Mouse (Mus musculus) left cerebral cortex, adult 8-10 months (tissue): ENCODE data around the gene Nr4a1. TPM values are rescaled to one million over a fixed set of nuclear protein-coding genes. Genes with fewer than 3 reads are reported as not detected.

Experiments
- DNase-seq, 2 experiments: peaks; one replicate each; pipeline ENCODE4 v3.0.0; 2022; ENCODE audit warnings: low spot score in 2 of 2
- total RNA-seq, 4 experiments: library from RNA; stranded (reverse); gene quantifications; 2 replicates each; pipeline ENCODE4 v1.2.4; 2022

The Nr4a1 gene
- total RNA-seq, 4 experiments from 2014 or later: 36.3 to 102 (median 74.5) TPM

- peak; percentile 82 to 83 for DNase-seq
Measured at GRCm38 (mm10) chr15:101283911-101284750, 30.1 kb downstream of the Nr4a1 start, which contains the start of gene Atg101. TSS of gene Atg101 (plus strand) at chr15:101284272.

GRCm38 (mm10) chr15:101286129-101286770 is 32.2 kb downstream of the Nr4a1 start:
- no peak for DNase-seq

GRCm38 (mm10) chr15:101287361-101287760 is 33.3 kb downstream of the Nr4a1 start:
- DNase-seq: no peak

GRCm38 (mm10) chr15:101290354-101290753 is 36.3 kb downstream of the Nr4a1 start:
- no peak for DNase-seq

GRCm38 (mm10) chr15:101292012-101292411 is 37.9 kb downstream of the Nr4a1 start:
- no peak for DNase-seq

- no peak for DNase-seq
Measured at GRCm38 (mm10) chr15:101293025-101293621, 39.1 kb downstream of the Nr4a1 start, which contains the start of gene 6030408B16Rik. TSS of gene 6030408B16Rik (plus strand) at chr15:101293212.

GRCm38 (mm10) chr15:101294028-101294894 is 40.2 kb downstream of the Nr4a1 start:
- DNase-seq: no peak

- no peak for DNase-seq
Measured at GRCm38 (mm10) chr15:101295106-101295505, 41.0 kb downstream of the Nr4a1 start.

GRCm38 (mm10) chr15:101295616-101296015 is 41.5 kb downstream of the Nr4a1 start:
- no peak for DNase-seq

- DNase-seq: no peak
Measured at GRCm38 (mm10) chr15:101296091-101296490, 42.0 kb downstream of the Nr4a1 start.

- DNase-seq: no peak
Measured at GRCm38 (mm10) chr15:101297988-101298387, 43.9 kb downstream of the Nr4a1 start.

GRCm38 (mm10) chr15:101298550-101298949 is 44.5 kb downstream of the Nr4a1 start:
- DNase-seq: no peak

GRCm38 (mm10) chr15:101299480-101299960 is 45.5 kb downstream of the Nr4a1 start:
- no peak for DNase-seq

GRCm38 (mm10) chr15:101300128-101300527 is 46.1 kb downstream of the Nr4a1 start:
- no peak for DNase-seq

GRCm38 (mm10) chr15:101302201-101302600 is 48.1 kb downstream of the Nr4a1 start:
- DNase-seq: no peak

- DNase-seq: no peak
Measured at GRCm38 (mm10) chr15:101303830-101304229, 49.8 kb downstream of the Nr4a1 start.

- DNase-seq: peak in 1 of 2 experiments; percentile 54
Measured at GRCm38 (mm10) chr15:101306459-101306858, 52.4 kb downstream of the Nr4a1 start.

- no peak for DNase-seq
Measured at GRCm38 (mm10) chr15:101308440-101309348, 54.6 kb downstream of the Nr4a1 start.

GRCm38 (mm10) chr15:101309493-101309892 is 55.4 kb downstream of the Nr4a1 start:
- no peak for DNase-seq
